Mouse (Mus musculus): ENCODE measurements around the gene Glyctk. TPM values are rescaled to one million over a fixed set of nuclear protein-coding genes. Genes with fewer than 3 reads are reported as not detected.
"Not testable (repeated sequence)": the region's sequence is repeated elsewhere in the genome, so short reads cannot be mapped to it uniquely, and the experiment has no call there.

Gene Glyctk
- polyA plus RNA-seq, 1 experiment from 2014 or later = 0.74 TPM

DNA sequence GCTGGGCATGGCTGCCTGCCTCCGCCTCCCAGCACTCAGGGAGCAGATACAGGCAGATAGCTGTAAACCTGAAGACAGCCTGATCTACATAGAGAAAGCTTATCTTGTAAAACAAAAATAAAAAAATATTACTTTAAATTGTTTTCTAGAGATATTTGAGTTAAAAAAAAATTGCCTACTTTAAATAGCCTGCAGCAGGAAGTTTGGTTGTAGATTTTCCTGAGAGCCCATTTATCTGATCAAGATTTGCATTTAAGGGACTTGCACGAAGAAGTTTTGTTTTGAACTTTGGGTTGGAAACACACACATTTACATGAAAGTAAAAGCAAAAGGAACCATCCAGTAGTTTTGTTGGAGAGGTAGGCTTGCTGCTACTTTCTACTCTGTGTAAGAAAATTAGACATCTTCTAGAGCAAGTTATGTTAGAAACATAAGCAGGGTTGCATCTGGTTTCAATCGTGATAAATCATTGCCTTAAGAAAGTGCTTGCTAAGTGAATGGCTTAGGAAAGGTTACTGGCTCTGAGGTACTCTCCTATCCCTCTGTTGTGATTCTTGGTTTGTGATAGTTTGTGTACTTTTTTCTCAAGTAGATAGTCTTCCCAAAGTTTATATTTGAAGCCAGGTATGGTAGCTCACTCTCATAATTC is 17.7 kb upstream of the Glyctk start:
- peak overlapping the region; percentile 13; the same call in 1 of the 2 replicates for H3K4me2 ChIP-seq

DNA sequence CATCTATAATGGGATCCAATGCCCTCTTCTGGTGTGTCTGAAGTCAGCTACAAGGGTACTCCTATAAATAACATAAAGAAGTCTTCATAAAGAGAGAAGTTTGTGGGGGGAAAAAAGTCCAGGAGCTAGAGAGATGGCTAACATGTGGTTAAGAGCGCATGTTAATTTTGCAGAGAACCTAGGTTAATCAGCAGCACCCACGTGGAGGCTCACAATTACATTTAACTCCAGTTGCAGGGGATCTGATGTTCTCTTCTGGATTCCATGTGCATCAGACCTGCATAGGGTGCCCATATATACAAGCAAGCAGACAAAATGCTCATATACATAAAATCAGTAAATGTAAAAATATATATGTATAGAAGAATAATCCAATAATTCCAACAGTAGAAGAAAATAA is 15.4 kb upstream of the Glyctk start:
- 51% methylated on average over 2 of the region's 2 CpGs for WGBS

More for the DNA sequence above, 17.7 kb upstream of the Glyctk start:
- H3K27me3 ChIP-seq = no peaks in the 10 kb centered on the region
- H3K27ac ChIP-seq = no peak overlapping the region
- no peaks in the 10 kb centered on the region for H3K9me3 ChIP-seq (replicated peaks)
- H3K36me3 ChIP-seq = peaks cover 40% of the 10 kb centered on the region
- 51% methylated on average over 3 of the region's 3 CpGs for WGBS
- H3K4me3 ChIP-seq = no peak overlapping the region
- H3K9ac ChIP-seq = no peak overlapping the region
- no peak for ATAC-seq (replicated peaks; ENCODE audit: insufficient number of reproducible peaks, insufficient read depth, low FRiP score, low read depth)
- H3K4me1 ChIP-seq (replicated peaks) = peaks cover 32% of the 10 kb centered on the region

DNA sequence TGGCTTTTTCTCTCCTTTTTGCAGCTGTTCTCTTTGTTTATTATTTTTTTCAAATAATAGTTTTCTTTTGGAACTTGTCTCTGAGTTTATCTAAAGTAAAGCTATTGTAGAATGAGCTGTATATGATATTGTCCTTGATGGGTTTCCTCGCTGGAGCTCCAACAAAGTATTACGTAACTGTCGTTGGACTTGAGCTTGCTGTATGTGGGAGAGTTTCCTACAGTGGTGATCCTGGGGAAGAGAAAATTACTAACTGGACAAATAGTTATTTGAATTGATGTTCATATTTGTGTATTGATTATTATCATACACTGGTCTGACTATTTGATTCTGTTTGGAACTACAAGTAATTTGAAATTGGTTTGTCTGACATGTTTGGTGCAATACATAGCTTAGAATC is 14.6 kb upstream of the Glyctk start:
- H3K36me3 ChIP-seq = peaks cover 12% of the 10 kb centered on the region; the same call in 1 of the 2 replicates
- no peak for ATAC-seq (replicated peaks; ENCODE audit: insufficient number of reproducible peaks, insufficient read depth, low FRiP score, low read depth)
- 5% methylated on average over 3 of the region's 3 CpGs for WGBS
- peak overlapping the region; percentile 91 for H3K9ac ChIP-seq
- H3K4me3 ChIP-seq = peak overlapping the region; percentile 91
- H3K27ac ChIP-seq = no peak overlapping the region
- no peaks in the 10 kb centered on the region for H3K27me3 ChIP-seq
- H3K9me3 ChIP-seq (replicated peaks) = no peaks in the 10 kb centered on the region
- peak overlapping the region; percentile 95 for H3K4me2 ChIP-seq
- peaks cover 39% of the 10 kb centered on the region for H3K4me1 ChIP-seq (replicated peaks)

More for the DNA sequence above, 15.4 kb upstream of the Glyctk start:
- H3K4me3 ChIP-seq = peak overlapping the region; percentile 91
- no peak overlapping the region for H3K9ac ChIP-seq
- H3K9me3 ChIP-seq (replicated peaks) = no peaks in the 10 kb centered on the region
- peak overlapping the region; percentile 95 for H3K4me2 ChIP-seq
- H3K27ac ChIP-seq = no peak overlapping the region
- peaks cover 39% of the 10 kb centered on the region for H3K4me1 ChIP-seq (replicated peaks)
- no peaks in the 10 kb centered on the region for H3K27me3 ChIP-seq
- peaks cover 20% of the 10 kb centered on the region; the same call in 1 of the 2 replicates for H3K36me3 ChIP-seq
- no peak for ATAC-seq (replicated peaks; ENCODE audit: insufficient number of reproducible peaks, insufficient read depth, low FRiP score, low read depth)

DNA sequence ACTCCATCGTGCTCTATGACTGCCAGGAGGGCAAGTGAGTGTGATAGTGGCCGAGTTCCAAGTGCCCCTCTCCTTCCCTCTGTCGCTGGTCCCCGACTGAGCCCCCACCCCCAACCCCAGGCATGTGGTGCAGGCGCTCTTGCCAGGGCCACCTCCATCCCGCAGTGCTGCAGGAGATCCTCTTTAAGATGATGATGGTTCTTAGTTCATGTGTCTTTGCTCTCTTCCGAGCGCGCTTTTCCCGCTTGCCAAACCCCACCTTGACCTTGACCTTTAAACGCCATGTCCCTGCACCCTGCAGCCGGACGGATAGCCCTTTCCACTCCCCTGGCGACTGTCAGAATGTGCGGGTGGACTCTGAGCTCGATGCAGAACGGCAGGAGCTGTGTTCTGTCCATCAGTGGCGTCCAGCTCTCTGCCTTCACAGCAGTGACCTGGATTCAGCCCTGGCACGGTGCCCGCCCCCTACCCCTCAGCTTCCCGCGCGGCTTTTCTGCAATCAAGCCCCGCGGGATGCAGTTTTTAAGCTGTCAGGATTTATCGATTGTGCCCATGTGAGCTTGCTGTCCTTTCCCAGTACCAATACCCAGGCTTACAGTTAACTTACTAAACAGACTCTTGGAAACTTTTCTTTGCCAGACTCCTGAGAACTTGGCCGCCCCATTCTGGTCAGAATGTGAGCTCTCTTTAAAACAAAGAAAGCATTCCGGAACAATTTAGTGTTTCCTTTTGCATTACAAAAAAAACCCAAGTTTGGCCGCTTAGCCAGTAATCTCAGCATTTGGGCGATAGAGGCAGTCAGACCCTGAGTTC is 13.6 kb upstream of the Glyctk start:
- H3K27me3 ChIP-seq = no peaks in the 10 kb centered on the region
- peak overlapping the region; percentile 91 for H3K4me3 ChIP-seq
- peak overlapping the region; percentile 98 for H3K27ac ChIP-seq
- ATAC-seq (replicated peaks; ENCODE audit: insufficient number of reproducible peaks, insufficient read depth, low FRiP score, low read depth) = peak; percentile 61
- no peaks in the 10 kb centered on the region for H3K9me3 ChIP-seq (replicated peaks)
- peaks cover 39% of the 10 kb centered on the region for H3K4me1 ChIP-seq (replicated peaks)
- H3K36me3 ChIP-seq = peaks cover 6% of the 10 kb centered on the region; the same call in 1 of the 2 replicates
- peak overlapping the region; percentile 95 for H3K4me2 ChIP-seq
- peak overlapping the region; percentile 91 for H3K9ac ChIP-seq
- WGBS = under 1% methylated on average over 30 of the region's 30 CpGs

DNA sequence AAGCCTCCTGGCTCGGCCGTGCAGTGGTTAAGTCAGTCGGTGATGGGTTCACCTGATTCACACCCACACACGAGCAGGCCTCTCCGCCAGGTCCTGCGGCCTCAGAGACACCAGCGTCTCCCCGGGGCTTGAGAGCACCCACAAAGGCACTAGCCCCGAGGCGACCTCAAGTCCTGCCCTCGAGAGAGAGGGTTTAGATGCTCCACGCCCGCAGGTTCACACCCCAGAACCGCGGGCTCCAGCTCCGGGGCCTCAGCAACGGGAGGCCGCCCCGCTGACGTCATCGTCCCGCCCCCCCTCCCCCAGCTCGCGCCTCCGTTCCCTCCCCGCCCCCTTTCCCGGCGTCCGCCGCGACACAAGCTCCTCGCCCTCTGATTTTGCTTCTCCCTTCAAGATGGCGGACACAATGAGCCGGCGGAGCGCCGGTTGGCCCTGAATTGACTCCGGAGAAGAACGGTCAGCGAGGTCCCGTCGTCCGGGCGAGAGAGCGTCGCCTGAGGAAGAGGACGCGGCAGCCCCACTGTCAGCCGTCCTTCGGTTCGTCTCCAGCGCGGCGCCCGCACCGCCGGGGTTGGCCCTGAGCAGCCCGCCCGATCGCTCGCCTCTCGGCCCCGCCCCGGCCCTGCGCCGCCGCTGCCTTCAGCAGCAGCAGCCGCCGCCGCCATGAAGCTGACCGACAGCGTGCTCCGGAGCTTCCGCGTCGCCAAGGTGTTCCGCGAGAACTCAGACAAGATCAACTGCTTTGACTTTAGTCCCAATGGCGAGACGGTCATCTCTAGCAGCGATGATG is 12.8 kb upstream of the Glyctk start, which contains the start of gene Wdr82:
Gene Wdr82, plus strand, starts transcription at position 373 of the 790 bp plus-strand sequence.
- peak within 1 kb of the TSS; percentile 98 for H3K27ac ChIP-seq
- under 1% methylated on average over 81 of the region's 81 CpGs for WGBS
- peak within 1 kb of the TSS; percentile 91 for H3K9ac ChIP-seq

DNA sequence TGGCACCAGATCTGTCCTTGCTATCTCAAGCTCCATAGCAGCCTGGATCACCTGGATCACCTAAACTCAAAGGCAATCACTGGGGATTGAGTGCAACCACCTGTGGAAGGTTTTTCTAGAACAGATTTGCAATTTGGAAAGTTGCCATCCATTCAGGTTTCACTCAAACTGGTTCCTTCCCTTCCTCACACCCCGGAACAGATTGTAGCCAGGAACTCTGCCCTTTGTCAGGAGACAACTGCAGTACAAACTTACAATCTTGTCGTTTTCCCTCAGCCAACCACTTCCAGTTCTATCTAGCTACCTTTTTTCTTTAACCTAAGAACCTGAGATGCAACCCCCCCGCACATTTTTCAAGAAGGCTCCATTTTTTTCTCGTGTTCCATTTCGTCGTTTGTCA is 12.0 kb upstream of the Glyctk start:
- 33% methylated on average over 6 of the region's 6 CpGs for WGBS
- ATAC-seq (replicated peaks; ENCODE audit: insufficient number of reproducible peaks, insufficient read depth, low FRiP score, low read depth) = no peak
- Histone ChIP-seq H3K27me3 (no peaks in the 10 kb centered on the region), H3K36me3 (no peaks in the 10 kb centered on the region), H3K9me3 (replicated peaks) (no peaks in the 10 kb centered on the region), H3K4me2 (peak overlapping the region; percentile 95), H3K27ac (no peak overlapping the region), H3K4me3 (peak overlapping the region; percentile 91), H3K9ac (peak overlapping the region; percentile 91; the same call in 1 of the 2 replicates), H3K4me1 (replicated peaks) (peaks cover 25% of the 10 kb centered on the region)

More for the DNA sequence above, 12.8 kb upstream of the Glyctk start, which contains the start of gene Wdr82:
- Histone ChIP-seq H3K9me3 (replicated peaks) (no peaks in the 10 kb centered on the region), H3K4me1 (replicated peaks) (peaks cover 33% of the 10 kb centered on the region), H3K27me3 (no peaks in the 10 kb centered on the region), H3K4me2 (peak within 1 kb of the TSS; percentile 95), H3K4me3 (peak within 1 kb of the TSS; percentile 91), H3K36me3 (no peaks in the 10 kb centered on the region)
- peak; percentile 91 for ATAC-seq (replicated peaks; ENCODE audit: insufficient number of reproducible peaks, insufficient read depth, low FRiP score, low read depth)

DNA sequence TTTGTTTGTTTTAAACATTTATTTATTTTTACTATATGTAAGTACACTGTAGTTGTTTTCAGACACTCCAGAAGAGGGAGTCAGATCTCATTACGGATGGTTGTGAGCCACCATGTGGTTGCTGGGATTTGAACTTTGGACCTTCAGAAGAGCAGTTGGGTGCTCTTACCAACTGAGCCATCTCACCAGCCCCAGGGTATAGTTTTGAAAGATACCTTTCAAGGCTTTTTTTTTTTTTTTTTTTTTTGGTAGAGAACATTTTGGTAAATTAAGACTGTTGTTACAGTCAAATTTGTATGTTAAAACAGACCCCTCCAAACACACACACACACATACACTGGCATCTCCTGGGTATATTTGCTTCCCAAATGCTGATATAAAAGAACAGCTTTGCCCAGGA is 11.1 kb upstream of the Glyctk start:
- H3K9ac ChIP-seq; ATAC-seq (replicated peaks; ENCODE audit: insufficient number of reproducible peaks, insufficient read depth, low FRiP score, low read depth); H3K27ac ChIP-seq; H3K4me2 ChIP-seq; H3K36me3 ChIP-seq; H3K4me3 ChIP-seq; H3K9me3 ChIP-seq (replicated peaks); H3K27me3 ChIP-seq: not testable (repeated sequence)
- 71% methylated on average over 1 of the region's 1 CpGs for WGBS
- peaks cover 18% of the 10 kb centered on the region for H3K4me1 ChIP-seq (replicated peaks)

DNA sequence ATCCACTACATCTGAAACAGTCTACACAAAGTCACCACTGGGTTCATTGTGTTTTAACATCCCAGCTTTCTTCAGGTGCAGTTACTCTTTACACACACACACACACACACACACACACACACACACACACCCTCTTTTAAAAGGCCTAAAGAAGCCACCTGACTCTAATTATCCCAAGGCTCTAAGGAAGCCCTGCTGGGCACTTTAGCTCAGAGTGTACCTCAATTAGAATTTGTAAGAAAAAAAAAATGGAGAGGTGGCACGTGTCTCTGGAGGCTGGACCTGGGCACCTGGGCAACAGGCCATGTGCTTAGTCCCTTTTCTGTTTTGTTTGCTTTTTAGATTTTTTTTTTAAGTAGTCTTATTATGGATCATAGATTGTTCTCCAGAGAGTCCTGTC is 9.8 kb upstream of the Glyctk start:
- ATAC-seq (replicated peaks; ENCODE audit: insufficient number of reproducible peaks, insufficient read depth, low FRiP score, low read depth) = no peak
- 57% methylated on average over 1 of the region's 1 CpGs for WGBS

DNA sequence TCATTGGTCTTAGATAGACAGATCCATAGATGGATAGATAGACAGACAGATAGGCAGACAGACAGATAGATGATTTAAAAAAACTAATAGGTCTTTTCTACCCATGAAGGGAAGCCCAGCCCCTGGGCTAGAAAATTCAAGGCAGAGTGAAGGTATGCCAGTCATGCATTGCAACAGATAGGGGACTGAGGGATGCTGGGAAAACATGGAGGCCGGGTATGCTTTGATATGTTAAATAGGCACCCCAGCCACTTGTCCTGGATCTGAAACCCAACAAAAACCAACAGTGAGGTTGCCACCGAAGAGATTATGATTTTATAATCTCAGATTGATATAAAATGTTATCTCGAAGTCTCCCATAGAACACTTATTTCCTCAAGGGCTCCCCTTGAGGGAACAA is 9.3 kb upstream of the Glyctk start:
- Histone ChIP-seq H3K4me3 (no peak overlapping the region), H3K9me3 (replicated peaks) (no peaks in the 10 kb centered on the region), H3K4me2 (no peak overlapping the region), H3K9ac (no peak overlapping the region), H3K27me3 (no peaks in the 10 kb centered on the region), H3K27ac (no peak overlapping the region), H3K36me3 (no peaks in the 10 kb centered on the region), H3K4me1 (replicated peaks) (peaks cover 7% of the 10 kb centered on the region)
- no peak for ATAC-seq (replicated peaks; ENCODE audit: insufficient number of reproducible peaks, insufficient read depth, low FRiP score, low read depth)
- 78% methylated on average over 3 of the region's 3 CpGs for WGBS

More for the DNA sequence above, 9.8 kb upstream of the Glyctk start:
- Histone ChIP-seq H3K27ac (no peak overlapping the region), H3K4me3 (no peak overlapping the region), H3K36me3 (no peaks in the 10 kb centered on the region), H3K4me1 (replicated peaks) (peaks cover 7% of the 10 kb centered on the region), H3K27me3 (no peaks in the 10 kb centered on the region), H3K4me2 (no peak overlapping the region), H3K9me3 (replicated peaks) (no peaks in the 10 kb centered on the region), H3K9ac (no peak overlapping the region)

DNA sequence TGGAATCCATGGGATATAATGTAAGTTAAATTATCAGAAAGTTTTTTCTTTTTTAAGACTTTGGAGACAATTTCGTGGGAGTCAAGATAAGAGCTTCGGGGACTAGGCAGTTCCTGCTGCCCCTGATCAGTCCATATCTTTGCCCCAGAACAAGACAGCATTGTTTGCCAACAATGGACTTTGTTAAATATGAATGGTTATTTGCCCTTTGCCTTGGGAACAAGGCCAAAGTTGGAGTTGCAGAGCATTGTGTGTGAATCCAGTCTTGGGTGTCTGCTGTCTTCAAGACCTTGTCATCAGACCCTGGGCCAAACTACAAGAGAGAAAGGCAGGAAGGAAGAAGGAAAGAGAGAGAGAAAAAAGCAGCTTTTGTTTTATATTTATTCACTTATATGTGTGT is 8.8 kb upstream of the Glyctk start:
- peaks cover 7% of the 10 kb centered on the region for H3K4me1 ChIP-seq (replicated peaks)
- H3K9ac ChIP-seq = no peak overlapping the region
- H3K27ac ChIP-seq = no peak overlapping the region
- no peaks in the 10 kb centered on the region for H3K36me3 ChIP-seq
- peaks cover 3% of the 10 kb centered on the region; the same call in 1 of the 2 replicates for H3K27me3 ChIP-seq
- H3K4me3 ChIP-seq = no peak overlapping the region
- no peak overlapping the region for H3K4me2 ChIP-seq
- 55% methylated on average over 2 of the region's 2 CpGs for WGBS
- no peaks in the 10 kb centered on the region for H3K9me3 ChIP-seq (replicated peaks)
- ATAC-seq (replicated peaks; ENCODE audit: insufficient number of reproducible peaks, insufficient read depth, low FRiP score, low read depth) = no peak

DNA sequence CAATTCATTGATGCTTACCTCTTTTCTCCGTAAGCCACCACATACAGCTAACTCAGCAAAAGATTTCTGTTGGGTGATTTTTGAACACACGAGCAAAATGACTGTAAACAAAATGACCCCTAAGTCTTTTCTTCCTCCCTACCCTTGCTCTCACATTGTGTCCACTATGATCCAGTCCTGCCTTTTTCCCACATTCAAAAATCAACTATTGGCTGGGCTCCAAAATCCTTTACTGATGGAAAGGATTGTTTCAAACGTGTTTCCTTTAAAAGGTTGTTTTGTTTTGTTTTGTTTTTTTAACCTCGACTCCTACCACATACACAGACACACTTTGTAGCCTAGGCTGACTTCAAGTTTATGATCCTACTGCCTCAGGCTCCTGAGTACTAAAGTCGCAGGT is 2.5 kb upstream of the Glyctk start:
- H3K9me3 ChIP-seq (replicated peaks) = no peaks in the 10 kb centered on the region
- H3K4me1 ChIP-seq (replicated peaks) = peaks cover 6% of the 10 kb centered on the region
- peak overlapping the region; percentile 70 for H3K4me2 ChIP-seq
- H3K9ac ChIP-seq = peak overlapping the region; percentile 70; the same call in 1 of the 2 replicates
- H3K27me3 ChIP-seq = peaks cover 5% of the 10 kb centered on the region; the same call in 1 of the 2 replicates
- H3K4me3 ChIP-seq = peak overlapping the region; percentile 78
- peak overlapping the region; percentile 93; the same call in 1 of the 2 replicates for H3K27ac ChIP-seq
- 41% methylated on average over 5 of the region's 5 CpGs for WGBS
- no peak for ATAC-seq (replicated peaks; ENCODE audit: insufficient number of reproducible peaks, insufficient read depth, low FRiP score, low read depth)
- no peaks in the 10 kb centered on the region for H3K36me3 ChIP-seq
